Mouse (Mus musculus) myocyte (in vitro differentiated cells): ENCODE data around the gene Kif14. TPM values are rescaled to one million over a fixed set of nuclear protein-coding genes. Genes with fewer than 3 reads are reported as not detected.
"Not testable (repeated sequence)": the region's sequence is repeated elsewhere in the genome, so short reads cannot be mapped to it uniquely, and the experiment has no call there.

Experiments
- H3K27me3 ChIP-seq: one replicate; pipeline ENCODE4 v1.6.1; 2011; ENCODE audit not compliant: control insufficient read depth, insufficient read depth, insufficient read length
- H3K36me3 ChIP-seq: one replicate; pipeline ENCODE4 v1.6.1; 2011; ENCODE audit not compliant: control insufficient read depth, insufficient read depth
- H3K4me2 ChIP-seq: one replicate; pipeline ENCODE4 v1.6.1; 2011; ENCODE audit warnings: low read depth, control low read depth
- H3K4me3 ChIP-seq: one replicate; pipeline ENCODE4 v1.5.1; 2011; ENCODE audit warnings: mild to moderate bottlenecking, control low read depth, moderate library complexity
- H3K79me2 ChIP-seq: one replicate; pipeline ENCODE4 v1.6.1; 2011; ENCODE audit not compliant: control insufficient read depth, insufficient read depth
- H3ac ChIP-seq: one replicate; pipeline ENCODE4 v1.6.1; 2011; ENCODE audit not compliant: control insufficient read depth, insufficient read length
- CEBPB ChIP-seq: IDR thresholded peaks from 2 replicates; pipeline ENCODE4 v1.6.1; 2011; ENCODE audit warnings: mild to moderate bottlenecking, moderate library complexity; ENCODE audit not compliant: poor library complexity, insufficient read depth, severe bottlenecking
- E2F4 ChIP-seq: IDR thresholded peaks from one replicate; pipeline ENCODE4 v1.6.1; 2011; ENCODE audit warnings: mild to moderate bottlenecking, control low read depth, moderate library complexity; ENCODE audit not compliant: insufficient read depth
- MAX ChIP-seq: IDR thresholded peaks from one replicate; pipeline ENCODE4 v1.6.1; 2011; ENCODE audit warnings: low read depth, mild to moderate bottlenecking, control low read depth
- MYOD1 ChIP-seq, 3 experiments: IDR thresholded peaks; one replicate each; pipeline ENCODE4 v1.6.1; 2011; ENCODE audit warnings: control low read depth in 2 of 3, low read depth in 2 of 3, mild to moderate bottlenecking in 2 of 3, moderate library complexity in 1 of 3; ENCODE audit not compliant: insufficient read length in 2 of 3, control insufficient read depth in 1 of 3
- MYOG ChIP-seq, 3 experiments: IDR thresholded peaks; one replicate each; pipeline ENCODE4 v1.6.1; 2011; ENCODE audit warnings: control low read depth in 2 of 3, low read depth in 2 of 3, mild to moderate bottlenecking in 2 of 3; ENCODE audit not compliant: insufficient read length in 2 of 3, control insufficient read depth in 1 of 3, insufficient read depth in 1 of 3
- POLR2A ChIP-seq: IDR thresholded peaks from one replicate; pipeline ENCODE4 v1.6.1; 2011; ENCODE audit warnings: low read depth, mild to moderate bottlenecking, control low read depth, moderate library complexity; ENCODE audit not compliant: insufficient read length
- POLR2AphosphoS2 ChIP-seq: IDR thresholded peaks from one replicate; pipeline ENCODE4 v1.6.1; 2011; ENCODE audit warnings: low read depth, control low read depth; ENCODE audit not compliant: insufficient read length
- REST ChIP-seq: IDR thresholded peaks from one replicate; pipeline ENCODE4 v1.6.1; 2011; ENCODE audit warnings: mild to moderate bottlenecking, control low read depth, moderate library complexity; ENCODE audit not compliant: insufficient read depth, insufficient read length
- SRF ChIP-seq: IDR thresholded peaks from one replicate; pipeline ENCODE4 v1.6.1; 2011; ENCODE audit warnings: low read depth; ENCODE audit not compliant: control insufficient read depth, insufficient read length
- TCF12 ChIP-seq: IDR thresholded peaks from one replicate; pipeline ENCODE4 v1.6.1; 2011; ENCODE audit warnings: mild to moderate bottlenecking, control low read depth; ENCODE audit not compliant: poor library complexity, insufficient read depth, severe bottlenecking
- TCF3 ChIP-seq: IDR thresholded peaks from one replicate; pipeline ENCODE4 v1.6.1; 2011; ENCODE audit warnings: low read depth, control low read depth; ENCODE audit not compliant: insufficient read length
- USF1 ChIP-seq: IDR thresholded peaks from one replicate; pipeline ENCODE4 v1.6.1; 2011; ENCODE audit warnings: low read depth, mild to moderate bottlenecking, control low read depth, moderate library complexity
- polyA plus RNA-seq: library from polyadenylated mRNA; unstranded; fragments of >200 nt; fragmentation: generic; extraction: Trizol; gene quantifications from one replicate; pipeline ENCODE4 v1.2.1, GENCODE M21; 2012; ENCODE audit warnings: missing spikeins

The Kif14 gene
- polyA plus RNA-seq, 1 experiment: 1.9 TPM

GRCm38 (mm10) chr1:136491681-136492080 lies 25.5 kb downstream of the Kif14 start:
- Histone ChIP-seq H3ac (no peak overlapping the region), H3K4me3 (no peak overlapping the region), H3K4me2 (no peak overlapping the region), H3K79me2 (no peaks in the 10 kb centered on the region), H3K36me3 (peaks cover 8% of the 10 kb centered on the region), H3K27me3 (no peaks in the 10 kb centered on the region)
- no peak for TF ChIP-seq SRF
- TF ChIP-seq TCF3: no peak

- no peak for TF ChIP-seq MYOD1 (IDR thresholded peaks at IDR 0.05; ENCODE audit: control insufficient read depth in 1 of 3, insufficient read length in 2 of 3, low read depth in 2 of 3)
- TF ChIP-seq MAX: no peak
- no peak for TF ChIP-seq TCF3
- TF ChIP-seq SRF: no peak
- TF ChIP-seq POLR2AphosphoS2: no peak
- TF ChIP-seq TCF12: no peak
- Histone ChIP-seq H3K79me2 (no peaks in the 10 kb centered on the region), H3K27me3 (no peaks in the 10 kb centered on the region), H3ac (no peak overlapping the region), H3K4me3 (no peak overlapping the region), H3K36me3 (peaks cover 2% of the 10 kb centered on the region), H3K4me2 (no peak overlapping the region)
Observed at GRCm38 (mm10) chr1:136492232-136492631, 26.1 kb downstream of the Kif14 start.

- TF ChIP-seq USF1 (no peak), SRF (no peak), POLR2A (no peak), MYOD1 (IDR thresholded peaks at IDR 0.05; ENCODE audit: control insufficient read depth in 1 of 3, insufficient read length in 2 of 3, low read depth in 2 of 3) (no peak), MAX (no peak), TCF3 (no peak), TCF12 (no peak), MYOG (IDR thresholded peaks at IDR 0.05; ENCODE audit: control insufficient read depth in 1 of 3, insufficient read depth in 1 of 3, insufficient read length in 2 of 3, low read depth in 2 of 3) (no peak), E2F4 (no peak)
- Histone ChIP-seq H3K4me3 (no peak overlapping the region), H3K79me2 (no peaks in the 10 kb centered on the region), H3K4me2 (no peak overlapping the region), H3K36me3 (peaks cover 9% of the 10 kb centered on the region), H3ac (no peak overlapping the region), H3K27me3 (no peaks in the 10 kb centered on the region)
Observed at GRCm38 (mm10) chr1:136499317-136499716, 33.2 kb downstream of the Kif14 start.

- TF ChIP-seq SRF: no peak
- no peak for TF ChIP-seq POLR2AphosphoS2
- no peak for TF ChIP-seq TCF12
- TF ChIP-seq MYOG (IDR thresholded peaks at IDR 0.05; ENCODE audit: control insufficient read depth in 1 of 3, insufficient read depth in 1 of 3, insufficient read length in 2 of 3, low read depth in 2 of 3): no peak
- no peak for TF ChIP-seq USF1
- TF ChIP-seq TCF3: no peak
- Histone ChIP-seq H3K4me3 (no peak overlapping the region), H3K4me2 (no peak overlapping the region), H3K27me3 (no peaks in the 10 kb centered on the region), H3K79me2 (no peaks in the 10 kb centered on the region), H3K36me3 (peaks cover 9% of the 10 kb centered on the region), H3ac (no peak overlapping the region)
Observed at GRCm38 (mm10) chr1:136502936-136503335, 36.8 kb downstream of the Kif14 start.

- not testable (repeated sequence) for H3K27me3 ChIP-seq, H3ac ChIP-seq, H3K4me3 ChIP-seq, H3K79me2 ChIP-seq, H3K4me2 ChIP-seq
- peaks cover 17% of the 10 kb centered on the region for H3K36me3 ChIP-seq
Observed at GRCm38 (mm10) chr1:136506255-136506654, 40.1 kb downstream of the Kif14 start.

DNA sequence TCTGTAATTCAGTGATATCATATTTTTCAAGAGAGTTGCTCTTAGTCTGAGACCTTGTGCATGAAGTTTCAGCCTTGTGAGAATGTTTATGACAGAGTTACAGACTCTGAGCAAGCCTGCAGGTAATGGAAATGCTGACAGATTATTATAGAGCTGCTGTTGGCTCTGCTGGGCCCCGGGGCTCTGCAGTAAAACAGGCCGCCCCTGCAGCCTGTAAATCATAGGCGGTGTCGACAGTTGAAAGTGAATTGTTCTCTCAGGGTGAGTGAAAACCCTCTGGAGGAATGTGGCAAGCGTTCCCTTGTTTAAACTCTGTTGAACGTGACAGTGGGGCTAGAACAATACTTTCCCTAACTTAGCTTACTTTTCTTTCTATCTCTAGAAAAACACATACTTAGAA lies 46.2 kb downstream of the Kif14 start:
- no peak overlapping the region for H3K4me3 ChIP-seq

More for the DNA sequence above, 46.2 kb downstream of the Kif14 start:
- Histone ChIP-seq H3K79me2 (no peaks in the 10 kb centered on the region), H3ac (no peak overlapping the region), H3K4me2 (no peak overlapping the region), H3K36me3 (peaks cover 18% of the 10 kb centered on the region), H3K27me3 (no peaks in the 10 kb centered on the region)
- TF ChIP-seq TCF12 (no peak), REST (no peak), POLR2AphosphoS2 (no peak), MYOG (IDR thresholded peaks at IDR 0.05; ENCODE audit: control insufficient read depth in 1 of 3, insufficient read depth in 1 of 3, insufficient read length in 2 of 3, low read depth in 2 of 3) (no peak), E2F4 (no peak), MAX (no peak), USF1 (no peak), CEBPB (no peak), TCF3 (no peak), SRF (no peak), MYOD1 (IDR thresholded peaks at IDR 0.05; ENCODE audit: control insufficient read depth in 1 of 3, insufficient read length in 2 of 3, low read depth in 2 of 3) (no peak), POLR2A (no peak)
